Mouse (Mus musculus) WW6 (cell line): Measurements from ENCODE around the gene Grsf1.
A peak's percentile ranks its signal among the peaks of the same experiment; 100 is the strongest.

Experiments used
- DNase-seq: peaks from one replicate; pipeline ENCODE4 v3.0.0-alpha.2; 2013; ENCODE audit warnings: low read depth, low spot score

The Grsf1 gene

DNA sequence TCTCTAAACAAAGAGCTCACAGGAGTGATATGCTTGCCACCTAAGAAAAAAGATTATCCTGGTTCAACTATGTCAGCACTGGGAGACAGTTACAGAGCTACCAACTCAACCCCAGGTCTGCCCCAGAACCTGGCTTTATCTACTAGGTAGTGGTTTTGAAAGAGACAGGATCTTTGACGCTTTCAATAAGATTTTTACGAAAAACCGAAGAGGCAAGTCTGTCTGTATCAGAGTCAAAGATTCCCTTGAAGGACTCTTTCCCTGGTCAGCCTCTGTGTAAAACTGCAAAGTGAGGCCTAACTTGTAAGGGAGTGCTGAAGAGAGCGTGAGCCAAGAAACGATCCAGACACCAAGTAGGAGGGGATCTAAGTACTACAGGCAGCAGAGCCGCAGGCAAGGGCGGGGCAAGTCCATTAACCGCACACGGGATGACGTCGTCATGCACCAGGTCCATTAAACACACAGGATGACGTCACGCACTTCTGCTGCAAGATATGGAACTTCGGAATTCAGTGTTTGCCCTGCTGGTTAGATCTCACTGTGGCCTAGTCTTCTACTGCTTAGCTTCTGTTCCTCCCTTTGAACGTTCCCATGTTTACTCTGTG is 12.7 kb upstream of the Grsf1 start:
- DNase-seq = peak; percentile 83

DNA sequence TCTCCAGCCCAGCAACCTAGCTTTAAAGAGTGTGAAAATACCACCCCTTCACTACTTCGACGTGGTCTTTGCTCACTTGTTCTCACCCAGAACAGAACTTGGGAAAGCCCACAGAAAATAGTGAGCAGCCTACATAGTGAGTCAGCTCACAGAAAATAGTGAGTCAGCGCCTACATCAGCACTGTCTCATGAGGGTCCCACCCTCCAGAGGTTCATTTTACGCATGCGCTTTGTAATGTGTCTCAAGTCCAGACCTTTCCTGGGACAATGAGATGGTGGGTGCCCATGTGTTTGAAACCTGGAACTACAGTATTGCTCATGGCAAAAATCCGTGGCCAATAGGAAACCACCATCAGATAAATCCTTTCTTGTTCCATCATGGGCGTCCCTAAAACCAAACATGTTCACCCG is 12.0 kb upstream of the Grsf1 start:
- no peak for DNase-seq

DNA sequence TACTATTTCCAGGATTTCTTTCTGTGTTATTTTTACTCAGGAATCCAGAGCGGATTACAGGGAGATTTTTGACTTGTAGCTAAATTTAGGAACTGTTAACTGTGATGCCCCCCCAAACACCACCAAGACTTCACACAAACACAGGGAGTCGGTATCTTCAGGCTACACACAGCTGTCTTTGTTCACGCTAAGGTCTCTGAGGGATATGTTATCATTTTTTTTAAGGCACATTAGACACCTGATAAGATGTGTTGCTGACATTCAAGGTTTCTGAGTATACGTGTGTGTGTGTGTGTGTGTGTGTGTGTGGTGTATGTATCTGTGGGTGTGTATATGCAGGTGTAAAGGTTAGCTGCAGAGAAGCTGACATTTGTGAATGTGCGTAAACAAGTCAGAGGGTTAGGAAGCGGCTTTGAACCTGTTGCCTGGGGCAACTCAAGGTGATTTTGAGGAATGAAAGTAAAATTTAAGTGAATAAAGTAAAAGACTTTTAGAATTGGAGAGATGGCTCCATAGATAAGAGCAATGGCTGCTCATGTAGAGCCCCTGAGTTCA is 9.9 kb upstream of the Grsf1 start:
- no peak for DNase-seq

DNA sequence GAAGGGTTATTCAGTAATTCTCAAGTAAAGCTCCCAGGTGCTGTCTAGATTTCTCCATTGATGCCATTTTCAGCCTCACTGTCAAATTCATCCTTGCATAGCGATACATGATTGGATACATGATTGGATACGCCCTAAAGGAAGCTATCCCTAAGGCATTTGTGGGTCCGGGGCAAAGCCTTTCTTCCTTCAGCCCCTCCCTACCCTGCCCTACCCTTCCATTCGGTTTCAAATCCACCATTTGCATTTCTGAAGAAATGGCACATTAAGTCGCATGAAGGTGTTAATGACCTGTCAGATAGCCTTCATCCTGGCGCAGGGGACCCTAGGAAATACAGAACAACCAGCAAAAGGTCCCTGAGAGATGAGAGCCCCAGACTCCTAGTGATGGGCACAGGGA is 9.3 kb upstream of the Grsf1 start:
- DNase-seq = no peak

DNA sequence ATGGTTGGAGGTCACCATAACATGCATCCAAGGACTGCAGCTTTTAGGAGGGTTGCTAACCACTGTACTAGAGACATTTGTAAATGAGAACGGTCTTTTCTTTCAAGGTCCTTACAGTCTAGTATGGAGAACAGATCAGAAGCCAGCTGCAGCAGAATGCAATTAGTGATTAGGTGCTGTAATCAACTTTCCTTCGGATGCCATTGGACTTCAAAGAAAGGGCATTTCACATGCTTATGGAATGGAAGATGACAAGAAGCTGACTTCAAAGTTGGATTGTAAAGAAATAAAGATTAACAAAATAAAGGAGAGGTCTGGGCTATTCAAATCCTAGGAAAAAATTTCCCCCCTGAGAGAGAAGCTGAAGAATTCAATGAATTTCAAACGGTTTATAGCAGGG is 8.3 kb upstream of the Grsf1 start:
- DNase-seq = no peak

DNA sequence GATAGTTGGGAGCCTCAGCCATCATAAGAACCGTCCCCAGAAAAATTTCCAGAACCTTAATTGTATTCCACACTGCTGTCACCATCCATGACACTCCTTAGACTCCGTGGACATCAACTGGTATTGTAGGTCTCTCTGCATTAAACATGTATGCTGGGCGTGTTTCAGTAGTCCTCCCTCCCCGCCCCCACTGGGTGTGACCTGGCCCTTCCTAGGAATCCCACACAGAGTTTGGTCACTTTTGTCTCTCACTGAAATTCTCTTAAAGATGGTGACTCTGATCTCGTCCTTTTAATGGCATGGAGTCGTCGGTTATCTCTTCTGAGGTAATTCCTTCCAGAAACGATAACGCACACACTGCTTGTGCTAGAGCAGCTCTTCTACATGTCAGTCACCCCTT is 7.7 kb upstream of the Grsf1 start:
- DNase-seq = no peak

DNA sequence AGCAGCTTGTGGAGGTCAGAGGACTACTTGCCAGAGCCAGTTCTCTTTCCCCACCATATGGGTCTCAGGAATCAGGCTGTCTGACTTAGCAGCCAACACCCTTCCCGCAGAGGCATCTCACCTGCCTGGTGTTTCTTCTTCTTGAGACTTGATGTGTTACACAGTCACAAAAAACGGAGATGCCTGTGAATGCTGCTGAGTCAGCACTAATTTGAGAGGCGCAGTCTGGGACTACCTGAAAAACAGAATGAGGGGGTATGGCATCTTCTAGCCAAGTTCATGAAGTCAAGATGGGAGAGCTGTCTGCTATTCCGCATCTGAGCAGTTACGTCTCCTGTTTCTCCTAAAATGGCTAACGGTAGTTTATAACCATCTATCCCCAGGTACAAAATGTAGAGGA is 4.6 kb upstream of the Grsf1 start:
- DNase-seq = no peak

DNA sequence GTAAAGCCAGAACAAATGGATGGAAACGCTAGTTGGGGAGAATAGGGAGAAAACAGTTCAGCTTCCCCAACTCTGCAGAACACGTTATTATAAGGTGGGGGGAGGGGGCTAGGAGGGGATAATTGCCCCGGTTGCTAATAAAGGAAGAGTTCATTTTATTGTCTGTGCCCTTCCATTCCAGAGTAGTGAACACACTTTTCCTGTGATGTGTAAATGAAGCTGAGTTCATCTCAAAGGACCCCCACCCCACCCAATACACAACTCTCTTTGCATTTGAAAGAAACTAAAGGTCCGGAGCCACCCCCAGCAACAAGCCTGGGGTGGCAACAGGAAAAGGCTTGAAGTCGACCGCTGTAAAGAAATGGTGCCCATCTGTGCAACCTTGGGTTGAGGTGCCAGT is 3.4 kb upstream of the Grsf1 start:
- DNase-seq = no peak

DNA sequence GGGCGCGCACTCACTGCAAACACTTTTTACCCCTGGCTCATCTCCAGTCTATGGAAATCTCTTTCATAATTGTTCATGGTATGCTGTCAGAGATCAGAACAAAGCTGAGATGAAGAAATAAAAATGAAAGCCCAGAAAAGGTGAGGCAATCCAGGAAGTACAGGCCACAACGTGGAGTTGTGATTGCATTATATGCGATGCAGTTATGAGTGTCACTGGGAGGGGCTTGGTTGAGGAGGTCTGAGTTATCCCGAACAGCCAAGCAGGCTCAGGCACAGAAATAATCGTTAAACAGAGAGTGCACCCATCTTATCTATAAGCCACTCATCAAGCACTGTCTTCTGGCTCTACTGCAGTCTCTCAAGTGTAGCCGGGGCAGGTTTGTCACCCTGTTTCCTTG is 3.0 kb upstream of the Grsf1 start:
- no peak for DNase-seq

DNA sequence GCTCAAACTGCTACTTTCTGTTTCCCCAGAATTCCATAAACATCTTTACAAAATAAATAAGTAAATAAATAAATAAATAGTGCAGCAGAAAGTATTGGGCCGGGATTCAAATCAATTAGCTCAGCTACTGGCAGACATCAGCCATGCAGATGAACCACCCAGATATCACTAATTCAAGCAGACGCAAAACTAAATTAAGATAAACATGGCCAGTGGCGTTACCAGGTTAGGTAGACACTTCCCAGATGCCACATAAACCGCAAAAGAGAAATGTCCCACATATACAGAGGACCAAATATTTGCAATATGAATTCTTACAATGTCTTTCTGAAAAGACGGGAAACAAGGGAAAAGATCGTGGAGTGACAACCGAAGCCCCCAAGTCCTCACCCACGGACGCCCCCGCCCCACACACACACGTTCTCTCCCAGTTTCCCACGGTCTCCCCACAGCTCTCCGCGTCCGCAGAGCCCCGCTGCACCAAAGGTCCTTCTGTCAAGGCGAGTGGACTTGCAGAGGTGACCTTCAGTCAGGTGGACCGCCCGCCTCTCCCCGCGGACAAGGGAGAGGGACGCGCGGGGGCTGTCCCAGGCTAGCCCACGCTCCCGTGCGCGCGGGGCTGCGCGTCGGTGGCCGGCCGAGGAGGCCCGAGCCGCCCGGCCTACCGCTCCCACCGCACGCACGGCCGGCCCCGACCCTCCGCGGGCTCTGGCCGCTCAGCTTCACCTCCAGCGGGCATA is 1.1 kb downstream of the Grsf1 start:
- no peak for DNase-seq

DNA sequence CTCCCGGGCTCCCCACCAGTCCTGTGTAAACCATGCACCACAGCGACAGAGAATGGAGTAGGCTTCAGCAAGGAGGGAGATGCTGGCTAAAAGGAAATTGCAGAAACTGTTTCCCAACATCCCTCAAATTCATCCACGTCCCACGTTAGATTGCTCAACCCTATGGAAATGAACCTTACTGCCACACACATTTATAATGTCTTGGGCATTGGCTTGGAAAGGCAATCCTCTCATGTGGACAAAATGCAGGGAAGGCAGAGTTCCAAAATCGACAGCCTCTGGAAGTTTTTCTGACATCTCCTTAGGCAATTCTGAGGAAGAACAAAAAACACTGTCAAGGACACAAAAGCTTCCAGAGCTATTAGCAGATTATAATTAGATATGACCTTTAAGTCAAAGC is 12.1 kb downstream of the Grsf1 start:
- DNase-seq = no peak

DNA sequence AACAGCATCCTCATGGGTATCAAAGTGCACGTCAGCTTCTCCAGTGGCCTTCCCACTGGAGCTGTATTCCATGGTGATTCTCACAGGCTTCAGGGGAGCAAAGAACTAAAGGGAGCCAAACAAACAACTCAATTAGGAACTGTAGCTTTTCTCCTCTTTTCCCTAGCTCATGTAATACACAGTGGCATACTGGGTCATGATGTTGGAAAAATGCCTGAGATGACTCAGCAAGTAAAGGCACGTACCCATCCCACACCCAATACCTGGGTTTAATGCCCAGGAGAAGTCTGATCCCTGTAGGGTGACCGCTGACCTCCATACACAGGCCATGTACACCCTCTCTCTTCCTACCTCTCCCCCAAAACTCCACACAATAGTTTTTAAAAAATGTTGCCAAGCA is 12.8 kb downstream of the Grsf1 start:
- no peak for DNase-seq

DNA sequence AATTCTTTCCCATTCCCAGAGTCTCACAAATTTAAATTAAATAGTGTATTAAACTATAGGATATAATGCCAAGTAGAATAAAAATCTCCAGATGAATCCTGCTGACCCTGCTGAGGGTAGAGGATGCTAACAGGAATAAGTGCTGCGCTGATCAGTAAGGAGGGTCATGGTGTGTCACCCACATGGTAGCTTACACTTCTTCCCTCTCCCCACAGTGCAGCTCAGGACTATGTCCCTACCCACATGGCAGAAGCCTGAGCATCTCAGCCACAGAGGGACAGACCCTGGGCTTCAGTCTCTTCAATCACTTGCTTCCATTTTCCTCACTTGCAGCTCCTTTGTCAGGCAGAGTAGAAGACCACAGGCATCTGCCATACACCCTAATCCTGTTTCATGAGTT is 18.1 kb downstream of the Grsf1 start:
- no peak for DNase-seq

DNA sequence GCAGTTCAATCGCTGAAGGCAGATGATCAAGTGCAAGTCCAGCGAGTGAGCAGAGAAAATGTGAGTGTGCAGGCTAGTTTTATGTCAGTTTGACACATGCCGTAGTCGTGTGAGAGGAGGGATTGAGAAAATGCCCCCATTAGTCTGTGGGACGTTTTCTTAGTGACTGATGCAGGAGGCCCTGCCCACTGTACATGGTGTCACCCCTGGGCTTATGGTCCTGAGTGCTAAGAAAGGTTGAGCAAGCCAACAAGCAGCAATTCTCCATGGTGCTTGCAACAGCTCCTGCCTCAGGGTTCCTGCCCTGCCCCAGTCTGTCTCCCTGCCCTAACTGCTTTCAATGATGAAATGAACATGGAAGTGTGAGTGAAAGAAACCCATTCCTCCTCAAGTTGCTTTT is 23.4 kb downstream of the Grsf1 start:
- no peak for DNase-seq

DNA sequence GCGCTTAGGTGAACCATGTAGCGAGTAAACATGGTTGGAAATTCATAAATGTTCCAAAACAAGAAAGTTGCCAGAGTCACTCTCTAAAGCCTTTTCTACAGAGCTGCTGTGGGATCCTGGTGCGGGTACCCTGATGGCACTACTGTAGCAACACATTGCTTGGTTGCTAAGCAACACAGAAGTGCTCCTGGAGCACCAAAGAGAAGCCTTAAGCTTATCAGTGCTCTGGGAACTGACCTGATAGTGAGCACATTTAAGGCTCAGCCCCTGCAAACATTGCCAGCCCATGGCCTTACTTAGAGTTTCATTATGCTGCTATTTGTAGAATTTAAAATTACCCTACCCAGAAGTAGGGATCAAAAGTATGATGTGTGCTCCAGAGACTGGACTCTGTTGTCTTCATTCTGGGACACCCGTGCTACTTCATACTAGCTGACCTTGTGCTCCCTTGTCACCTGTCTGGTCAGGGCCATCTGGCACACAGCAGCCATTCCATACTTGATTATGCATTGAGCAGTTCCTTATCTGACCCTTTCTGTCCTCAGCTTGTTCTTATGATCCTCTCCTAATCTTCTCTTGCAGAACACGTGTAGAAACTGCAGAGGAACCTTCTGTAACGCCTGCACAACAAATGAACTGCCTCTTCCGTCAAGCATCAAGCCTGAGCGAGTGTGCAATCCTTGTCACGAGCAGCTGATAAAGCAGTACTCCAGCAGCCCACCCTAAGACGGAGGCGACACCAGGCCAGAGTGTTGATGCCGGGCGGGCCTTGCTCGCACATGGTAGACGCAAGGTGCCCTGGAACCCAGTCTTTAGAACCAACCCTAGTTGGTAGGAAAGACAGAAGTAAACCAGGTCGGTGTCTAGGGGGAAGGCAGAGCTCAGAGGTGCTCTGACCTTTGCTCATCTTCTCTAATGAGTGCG is 26.5 kb downstream of the Grsf1 start:
- DNase-seq = no peak

DNA sequence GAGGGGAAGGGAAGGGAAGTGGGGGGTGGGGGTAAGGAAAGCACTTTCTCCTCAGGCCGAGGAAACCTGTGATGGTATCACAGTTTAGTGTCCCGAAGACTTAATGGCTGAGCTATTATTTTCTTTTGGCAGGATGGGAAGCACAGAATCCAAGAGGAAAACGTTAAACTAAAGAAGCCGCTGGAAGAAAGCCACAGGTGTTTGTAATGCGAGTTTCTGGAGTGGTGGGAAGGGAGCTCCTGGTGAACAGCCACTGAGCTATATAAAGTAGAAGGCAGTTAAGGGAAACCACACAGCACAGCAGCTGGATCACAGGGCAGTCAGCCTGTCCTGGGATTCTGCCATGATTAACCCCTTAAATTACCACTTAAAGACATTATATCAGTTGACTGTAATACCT is 30.6 kb downstream of the Grsf1 start:
- DNase-seq = no peak

DNA sequence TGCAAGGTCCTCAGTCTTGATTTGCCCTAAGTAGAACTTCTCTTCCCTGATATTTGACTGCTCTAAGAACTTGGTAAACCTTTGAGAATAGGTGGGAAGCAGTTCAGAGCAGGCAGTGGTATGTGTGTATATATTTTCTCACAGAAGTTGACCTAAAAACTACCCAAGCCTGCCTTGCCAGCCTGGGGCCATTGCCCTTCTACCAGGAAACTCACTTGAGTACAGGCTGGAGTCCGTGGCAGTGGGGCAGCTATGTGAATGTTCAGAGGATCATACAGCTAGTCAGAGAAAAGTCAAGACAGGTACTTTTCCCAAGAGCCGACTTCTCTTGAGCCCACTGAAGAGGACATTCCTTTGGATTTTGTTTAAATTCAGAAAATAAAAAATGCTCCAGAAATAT is 31.1 kb downstream of the Grsf1 start:
- DNase-seq = no peak

DNA sequence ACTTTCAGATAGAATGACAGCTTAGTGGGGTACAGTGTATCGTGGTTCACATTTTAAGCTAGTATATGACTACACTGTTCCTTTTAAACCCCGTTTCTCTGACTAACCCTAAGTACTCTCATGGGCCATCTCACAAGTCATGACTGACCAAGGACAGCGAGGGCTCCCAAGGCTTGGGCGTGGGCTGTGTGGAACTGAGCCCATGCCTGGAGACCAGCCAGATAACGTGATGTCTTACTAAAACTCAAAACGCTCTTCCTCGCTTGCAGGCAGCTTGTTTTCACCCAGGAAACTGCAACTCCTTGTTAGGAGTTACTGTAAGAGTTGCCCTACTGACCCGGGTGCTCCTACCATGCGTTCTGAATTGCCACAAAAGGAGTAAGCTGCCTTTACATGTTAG is 32.5 kb downstream of the Grsf1 start:
- DNase-seq = no peak

DNA sequence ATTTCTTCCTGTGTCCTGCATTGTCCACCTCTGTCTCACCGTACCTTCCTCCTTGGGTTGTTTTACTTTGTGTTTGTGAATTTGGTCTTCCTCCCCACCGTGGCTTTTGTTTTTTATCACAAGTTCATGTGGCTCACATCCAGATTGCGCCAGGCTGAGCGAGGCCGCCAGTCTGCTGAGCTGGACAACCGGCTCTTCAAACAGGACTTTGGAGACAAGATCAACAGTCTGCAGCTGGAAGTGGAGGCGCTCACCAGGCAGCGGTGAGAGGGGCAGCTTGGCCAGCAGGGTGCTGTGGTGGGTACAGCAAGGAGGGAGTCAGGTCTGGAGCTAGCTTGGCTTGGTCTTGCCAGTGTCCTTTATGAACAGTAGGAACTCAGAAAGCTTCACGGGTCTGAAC is 33.2 kb downstream of the Grsf1 start:
- no peak for DNase-seq

DNA sequence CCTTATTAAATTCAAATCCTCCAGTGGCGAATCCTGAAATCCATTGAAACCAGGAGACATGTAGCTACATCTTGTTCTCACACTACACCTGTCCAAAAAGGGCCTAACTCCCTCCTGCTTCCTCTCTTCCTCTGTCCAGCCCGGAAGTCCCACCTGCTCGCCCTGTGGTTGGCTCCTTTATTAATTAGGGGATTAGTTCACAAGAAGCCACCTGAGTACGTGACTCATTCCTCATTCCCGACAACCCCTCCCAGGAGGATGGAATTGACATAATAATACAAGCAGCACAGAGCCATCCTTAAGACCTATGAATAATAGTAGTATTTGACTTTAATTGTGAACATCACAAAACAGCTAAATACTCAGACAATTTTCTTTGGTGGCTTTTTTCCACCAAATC is 41.9 kb downstream of the Grsf1 start:
- no peak for DNase-seq

DNA sequence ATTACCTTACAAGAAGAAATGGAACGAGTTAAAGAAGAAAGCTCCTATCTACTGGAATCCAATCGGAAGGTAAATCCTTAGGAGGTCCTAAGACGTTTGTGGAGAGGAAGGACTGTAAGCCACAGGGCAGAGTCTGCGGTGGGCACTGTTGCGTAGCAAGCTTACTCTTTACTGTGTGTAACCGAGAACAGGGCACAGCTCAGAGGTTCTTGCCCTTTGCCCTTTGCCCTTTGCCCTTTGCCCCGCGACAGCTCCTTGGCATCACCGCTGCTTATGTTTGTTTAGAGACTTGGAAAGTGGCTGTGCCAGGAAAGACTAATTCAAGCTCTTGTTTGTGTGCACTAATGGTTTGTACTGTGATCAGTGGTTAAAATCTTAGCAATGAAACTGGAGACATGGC is 43.5 kb downstream of the Grsf1 start:
- DNase-seq = no peak

DNA sequence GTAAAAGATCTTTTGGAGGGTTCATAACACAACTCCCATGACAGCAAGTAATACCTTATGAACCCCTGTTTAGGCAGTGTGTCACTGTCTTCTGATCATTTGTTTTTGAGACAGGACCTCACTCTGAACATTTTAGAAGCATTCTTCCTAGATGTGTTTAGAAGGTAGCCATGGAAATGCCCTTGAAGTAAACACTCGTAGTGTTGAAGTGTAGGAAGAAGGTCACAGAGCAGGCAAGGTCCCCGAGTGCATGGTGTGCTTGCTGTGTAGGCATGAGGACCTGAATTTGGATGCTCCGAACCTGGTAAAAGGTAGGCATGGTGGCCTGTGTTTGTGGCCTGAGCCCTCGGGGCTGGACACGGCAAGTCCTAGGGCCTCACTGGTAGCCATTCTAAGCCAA is 44.4 kb downstream of the Grsf1 start:
- DNase-seq = no peak
